In genomic region chr2:5596882-5597281, GRCm38 (mm10) we compare ENCODE assay signal across 8 mouse cellular contexts.
DNase-seq lines count a peak whose midpoint lies in the region; ATAC-seq lines count a peak whose summit lies in the region.

No protein-coding gene starts in this region.

- peak; percentile 63 for ATAC-seq in granulocyte monocyte progenitor cell, adult 5-6 weeks (replicated peaks; ENCODE audit: poor library complexity, severe bottlenecking)

- DNase-seq in kidney, postnatal 4 days, result peak; percentile 26 to 46
- no peak for DNase-seq in kidney, adult 8-10 months
- DNase-seq in brain, adult 2 months (ENCODE audit: low read depth, low spot score), result peak; percentile 52
- DNase-seq in naive thymus-derived CD4-positive, alpha-beta T cell, adult 2 months (ENCODE audit: low read depth), result peak; percentile 12
- DNase-seq in cerebellum, postnatal 14 days, result no peak
- DNase-seq in adrenal gland, adult 2 months, result no peak
- DNase-seq in gastrocnemius, adult 18-20 months (ENCODE audit: low spot score), result no peak

Comparison
In these comparisons a context has a peak if more than half of its experiments do, and no peak if none do; other contexts are left out.
1. DNase-seq: peak in kidney, postnatal 4 days (2 of 2), brain, adult 2 months (single experiment) and naive thymus-derived CD4-positive, alpha-beta T cell, adult 2 months (single experiment); none in kidney, adult 8-10 months (0 of 2), cerebellum, postnatal 14 days (0 of 2), adrenal gland, adult 2 months (single experiment) and gastrocnemius, adult 18-20 months (single experiment).